Mouse (Mus musculus) midbrain, embryonic 10.5 days (tissue): ENCODE measurements around the gene Oas1d. TPM values are rescaled to one million over a fixed set of nuclear protein-coding genes. Genes with fewer than 3 reads are reported as not detected.
"Not testable (repeated sequence)": the region's sequence is repeated elsewhere in the genome, so short reads cannot be mapped to it uniquely, and the experiment has no call there.

Experiments used
- DNase-seq: peaks from one replicate; pipeline ENCODE4 v3.0.0-alpha.2; 2017; ENCODE audit warnings: low spot score
- H3K27ac ChIP-seq: fragments of 300-500 bp; sonication (generic); replicated peaks from 2 replicates; pipeline ENCODE4 v1.5.1; 2016; ENCODE audit warnings: mild to moderate bottlenecking
- H3K27me3 ChIP-seq: fragments of 300-500 bp; sonication (generic); 2 replicates; pipeline ENCODE4 v1.6.1; 2016; ENCODE audit warnings: low read depth, mild to moderate bottlenecking; ENCODE audit not compliant: poor library complexity, severe bottlenecking
- H3K36me3 ChIP-seq: fragments of 300-500 bp; sonication (generic); 2 replicates; pipeline ENCODE4 v1.6.1; 2016; ENCODE audit warnings: mild to moderate bottlenecking, moderate library complexity
- H3K4me1 ChIP-seq: fragments of 300-500 bp; sonication (generic); 2 replicates; pipeline ENCODE4 v1.6.1; 2016
- H3K4me3 ChIP-seq: fragments of 300-500 bp; sonication (generic); 2 replicates; pipeline ENCODE4 v1.5.1; 2016; ENCODE audit warnings: mild to moderate bottlenecking, moderate library complexity
- H3K9me3 ChIP-seq: fragments of 300-500 bp; sonication (generic); replicated peaks from 2 replicates; pipeline ENCODE4 v1.6.1; 2016; ENCODE audit warnings: mild to moderate bottlenecking
- WGBS: fragments of 180-500 bp; shearing (Covaris S2); methylation state at CpG from one replicate; pipeline ENCODE4 v1.1.7; 2016; 5-methylcytosine and 5-hydroxymethylcytosine counted together
- polyA plus RNA-seq: library from polyadenylated mRNA; unstranded; fragments of >200 nt; fragmentation: Nextera tagmentation; extraction: Ambion mirVana; gene quantifications from 2 replicates; pipeline ENCODE4 v1.2.1, GENCODE M21; 2016

The Oas1d gene
- polyA plus RNA-seq, 1 experiment from 2014 or later, result not detected

DNA sequence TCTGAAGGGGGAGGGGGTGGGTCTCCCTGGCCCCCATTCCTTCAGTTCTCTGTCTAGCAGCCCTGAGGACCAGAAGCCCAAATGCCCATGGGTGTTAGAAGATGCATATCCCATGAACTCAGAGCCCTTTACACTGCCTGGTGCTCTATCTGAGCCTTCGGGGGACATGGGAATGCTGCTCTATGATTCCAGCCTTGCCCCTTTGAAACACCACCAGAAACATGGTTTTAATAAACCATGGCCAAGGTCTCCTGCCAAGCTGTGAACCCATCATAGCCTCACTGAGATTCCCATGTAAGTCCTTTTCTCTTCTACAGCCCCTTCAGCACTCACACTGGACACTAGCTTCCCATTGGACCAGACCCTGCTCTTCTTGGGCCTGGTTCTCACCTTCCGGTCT, 24.3 kb upstream of the Oas1d start:
- H3K4me1 ChIP-seq, result no peaks in the 10 kb centered on the region
- no peaks in the 10 kb centered on the region for H3K27me3 ChIP-seq
- H3K4me3 ChIP-seq, result no peak overlapping the region
- H3K9me3 ChIP-seq, result no peaks in the 10 kb centered on the region
- no peaks in the 10 kb centered on the region for H3K36me3 ChIP-seq
- 87% methylated on average over 2 of the region's 2 CpGs for WGBS
- H3K27ac ChIP-seq, result no peak overlapping the region
- DNase-seq, result no peak

- WGBS, result 61% methylated on average over 3 of the region's 3 CpGs
- Histone ChIP-seq H3K27ac (no peak overlapping the region), H3K4me1 (no peaks in the 10 kb centered on the region), H3K9me3 (no peaks in the 10 kb centered on the region), H3K36me3 (no peaks in the 10 kb centered on the region), H3K4me3 (no peak overlapping the region), H3K27me3 (no peaks in the 10 kb centered on the region)
- no peak for DNase-seq
Observed at GRCm38 (mm10) chr5:120890991-120891390, 23.3 kb upstream of the Oas1d start.

- H3K4me1 ChIP-seq, H3K4me3 ChIP-seq, H3K27ac ChIP-seq, DNase-seq, H3K27me3 ChIP-seq, H3K36me3 ChIP-seq, H3K9me3 ChIP-seq: not testable (repeated sequence)
- WGBS, result 82% methylated on average over 2 of the region's 2 CpGs
Observed at GRCm38 (mm10) chr5:120891566-120892242, 22.6 kb upstream of the Oas1d start.

DNA sequence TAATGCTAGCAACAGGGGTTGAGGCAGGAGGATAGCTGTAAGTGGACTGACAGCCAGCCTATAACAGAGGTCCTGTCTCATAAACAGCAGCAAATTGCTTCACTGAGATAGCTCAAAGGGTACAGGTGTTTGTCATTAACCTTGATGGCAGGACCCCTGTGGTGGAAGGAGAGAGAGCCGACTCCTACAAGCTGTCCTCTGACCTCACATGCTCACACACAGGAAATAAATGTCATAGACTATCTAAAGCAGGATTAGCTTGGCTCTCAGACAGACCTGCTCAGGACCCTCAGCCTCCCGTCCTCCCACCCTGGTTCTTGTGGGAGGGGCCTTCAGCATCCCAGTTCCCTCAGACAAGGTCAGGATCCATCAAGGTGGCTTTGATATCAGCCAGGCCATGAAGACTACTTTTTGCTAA, 22.1 kb upstream of the Oas1d start:
- Histone ChIP-seq H3K36me3 (no peaks in the 10 kb centered on the region), H3K4me3 (no peak overlapping the region), H3K27me3 (no peaks in the 10 kb centered on the region), H3K4me1 (no peaks in the 10 kb centered on the region), H3K9me3 (no peaks in the 10 kb centered on the region), H3K27ac (no peak overlapping the region)
- WGBS, result 79% methylated on average over 2 of the region's 2 CpGs
- no peak for DNase-seq

DNA sequence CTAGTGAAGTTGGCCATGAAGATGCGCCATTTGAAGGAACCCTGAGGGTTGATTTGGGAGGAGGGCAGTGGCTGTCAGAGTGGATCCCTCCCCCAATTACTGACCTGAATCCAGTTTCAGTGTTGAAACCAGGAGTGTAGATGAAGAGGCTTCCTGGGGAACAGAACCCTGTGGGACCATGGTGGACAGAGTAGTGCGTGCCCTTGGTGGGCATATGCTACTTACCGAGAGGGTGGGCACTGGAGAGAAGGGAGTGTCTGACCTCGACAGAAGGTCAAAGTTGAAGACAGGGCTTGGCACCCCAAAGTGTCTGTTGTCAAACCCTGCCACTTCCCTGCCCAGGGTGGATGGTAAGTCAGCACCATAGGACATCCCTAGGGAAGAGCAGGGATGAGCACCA, 20.5 kb upstream of the Oas1d start:
- not testable (repeated sequence) for H3K36me3 ChIP-seq, H3K9me3 ChIP-seq, H3K27ac ChIP-seq, H3K4me1 ChIP-seq, H3K27me3 ChIP-seq, H3K4me3 ChIP-seq, DNase-seq
- WGBS, result 92% methylated on average over 4 of the region's 4 CpGs

DNA sequence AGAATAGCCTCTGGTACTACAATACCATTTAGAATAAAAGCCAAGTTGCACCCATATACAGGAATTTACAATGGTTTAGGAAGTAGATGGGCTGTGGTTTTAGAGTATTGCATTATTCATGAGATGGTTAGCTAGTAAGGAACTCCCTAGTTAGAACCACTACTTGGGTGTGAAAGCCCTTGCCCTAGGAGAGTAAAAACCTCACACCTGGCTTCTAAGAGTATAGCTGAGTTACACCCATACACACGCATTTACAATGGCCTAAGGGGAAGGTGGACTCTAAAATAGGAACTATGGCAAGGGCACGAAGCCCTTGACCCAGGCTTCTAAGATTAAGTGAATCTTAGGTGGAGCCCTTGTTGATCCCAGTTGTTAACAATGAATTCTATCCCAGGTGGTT, 19.6 kb upstream of the Oas1d start:
- H3K4me1 ChIP-seq, H3K4me3 ChIP-seq, H3K27me3 ChIP-seq, H3K36me3 ChIP-seq, H3K9me3 ChIP-seq, DNase-seq, H3K27ac ChIP-seq: not testable (repeated sequence)
- WGBS, result 84% methylated on average over 2 of the region's 2 CpGs

- WGBS, result 93% methylated on average over 11 of the region's 11 CpGs
- H3K9me3 ChIP-seq, result no peaks in the 10 kb centered on the region
- no peaks in the 10 kb centered on the region for H3K4me1 ChIP-seq
- no peaks in the 10 kb centered on the region for H3K27me3 ChIP-seq
- H3K4me3 ChIP-seq, result no peak overlapping the region
- no peaks in the 10 kb centered on the region for H3K36me3 ChIP-seq
- H3K27ac ChIP-seq, result no peak overlapping the region
- DNase-seq, result no peak
Observed at GRCm38 (mm10) chr5:120895231-120895900, 19.0 kb upstream of the Oas1d start.

DNA sequence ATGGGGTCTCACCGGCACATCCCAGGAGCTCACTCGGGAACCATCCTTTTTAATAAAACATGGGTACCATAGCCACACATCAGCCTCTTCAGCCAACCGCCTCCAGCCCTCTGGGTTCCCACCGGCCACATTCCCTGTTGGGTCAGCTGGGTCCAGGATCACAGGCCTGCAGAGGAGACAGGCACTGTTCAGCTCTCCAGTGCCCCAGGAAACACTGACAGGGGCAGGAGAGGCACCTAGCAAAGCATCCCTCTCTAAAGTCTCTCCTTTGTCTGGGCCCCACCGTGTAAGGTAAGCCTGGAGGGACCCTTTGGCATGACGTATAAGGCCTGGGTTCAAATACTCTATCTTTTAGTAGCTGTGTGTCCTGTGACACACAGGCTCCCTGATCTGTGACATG, 16.0 kb upstream of the Oas1d start:
- Histone ChIP-seq H3K4me1 (no peaks in the 10 kb centered on the region), H3K4me3 (no peak overlapping the region), H3K9me3 (no peaks in the 10 kb centered on the region; the same call in 1 of the 2 replicates), H3K27ac (no peak overlapping the region), H3K36me3 (no peaks in the 10 kb centered on the region), H3K27me3 (no peaks in the 10 kb centered on the region)
- no peak for DNase-seq
- WGBS, result 85% methylated on average over 6 of the region's 6 CpGs

DNA sequence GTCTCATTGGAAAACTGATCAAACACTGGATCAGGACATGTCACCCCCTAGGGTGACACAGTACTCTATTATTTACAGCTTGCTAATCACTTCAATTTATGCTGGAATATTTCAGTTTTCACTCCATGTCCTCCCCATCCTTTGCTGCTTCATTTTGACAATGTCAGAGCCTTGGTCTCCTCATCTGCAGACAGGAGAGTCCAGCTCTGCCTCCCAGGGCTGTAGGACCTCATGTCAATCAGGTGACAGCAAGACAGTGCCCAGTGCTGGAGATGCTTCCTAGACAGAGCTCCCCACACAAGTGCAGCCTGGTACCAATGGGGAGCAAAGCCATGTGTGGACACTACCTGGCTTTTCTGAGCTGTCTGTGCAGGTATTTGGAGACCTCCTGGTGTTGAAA, 15.6 kb upstream of the Oas1d start:
- Histone ChIP-seq H3K9me3 (no peaks in the 10 kb centered on the region; the same call in 1 of the 2 replicates), H3K27me3 (no peaks in the 10 kb centered on the region), H3K27ac (no peak overlapping the region), H3K4me1 (no peaks in the 10 kb centered on the region), H3K36me3 (no peaks in the 10 kb centered on the region), H3K4me3 (no peak overlapping the region)
- no peak for DNase-seq

DNA sequence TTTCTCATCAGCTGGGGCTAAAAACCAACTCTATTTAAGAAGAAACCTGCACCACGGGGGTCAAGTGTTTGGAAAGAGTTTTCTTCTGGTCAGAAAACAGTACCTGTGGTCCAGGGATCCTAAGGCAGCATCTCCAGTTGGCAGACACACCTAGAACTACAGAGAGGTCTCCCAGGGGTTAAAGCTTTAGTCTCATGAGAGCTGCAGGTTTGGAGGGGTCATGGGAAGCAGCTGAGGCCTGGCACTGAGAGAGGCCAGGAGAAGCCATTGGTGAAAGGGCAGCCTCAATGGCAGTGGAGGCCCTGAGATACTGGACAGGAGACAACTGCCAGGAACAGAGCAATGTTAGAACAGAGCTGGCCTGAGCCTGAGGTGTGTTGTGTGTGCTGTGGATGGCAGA, 13.7 kb upstream of the Oas1d start:
- H3K4me3 ChIP-seq, result no peak overlapping the region
- H3K4me1 ChIP-seq, result no peaks in the 10 kb centered on the region
- no peak overlapping the region for H3K27ac ChIP-seq
- no peaks in the 10 kb centered on the region for H3K36me3 ChIP-seq
- H3K9me3 ChIP-seq, result no peaks in the 10 kb centered on the region; the same call in 1 of the 2 replicates
- WGBS, result 75% methylated on average over 1 of the region's 1 CpGs
- H3K27me3 ChIP-seq, result no peaks in the 10 kb centered on the region
- DNase-seq, result no peak

GRCm38 (mm10) chr5:120902056-120902455, 12.3 kb upstream of the Oas1d start:
- no peak overlapping the region for H3K4me3 ChIP-seq
- 94% methylated on average over 5 of the region's 5 CpGs for WGBS
- H3K27ac ChIP-seq, result no peak overlapping the region
- DNase-seq, result no peak
- no peaks in the 10 kb centered on the region for H3K27me3 ChIP-seq
- H3K9me3 ChIP-seq, result no peaks in the 10 kb centered on the region; the same call in 1 of the 2 replicates
- H3K4me1 ChIP-seq, result no peaks in the 10 kb centered on the region
- H3K36me3 ChIP-seq, result no peaks in the 10 kb centered on the region

DNA sequence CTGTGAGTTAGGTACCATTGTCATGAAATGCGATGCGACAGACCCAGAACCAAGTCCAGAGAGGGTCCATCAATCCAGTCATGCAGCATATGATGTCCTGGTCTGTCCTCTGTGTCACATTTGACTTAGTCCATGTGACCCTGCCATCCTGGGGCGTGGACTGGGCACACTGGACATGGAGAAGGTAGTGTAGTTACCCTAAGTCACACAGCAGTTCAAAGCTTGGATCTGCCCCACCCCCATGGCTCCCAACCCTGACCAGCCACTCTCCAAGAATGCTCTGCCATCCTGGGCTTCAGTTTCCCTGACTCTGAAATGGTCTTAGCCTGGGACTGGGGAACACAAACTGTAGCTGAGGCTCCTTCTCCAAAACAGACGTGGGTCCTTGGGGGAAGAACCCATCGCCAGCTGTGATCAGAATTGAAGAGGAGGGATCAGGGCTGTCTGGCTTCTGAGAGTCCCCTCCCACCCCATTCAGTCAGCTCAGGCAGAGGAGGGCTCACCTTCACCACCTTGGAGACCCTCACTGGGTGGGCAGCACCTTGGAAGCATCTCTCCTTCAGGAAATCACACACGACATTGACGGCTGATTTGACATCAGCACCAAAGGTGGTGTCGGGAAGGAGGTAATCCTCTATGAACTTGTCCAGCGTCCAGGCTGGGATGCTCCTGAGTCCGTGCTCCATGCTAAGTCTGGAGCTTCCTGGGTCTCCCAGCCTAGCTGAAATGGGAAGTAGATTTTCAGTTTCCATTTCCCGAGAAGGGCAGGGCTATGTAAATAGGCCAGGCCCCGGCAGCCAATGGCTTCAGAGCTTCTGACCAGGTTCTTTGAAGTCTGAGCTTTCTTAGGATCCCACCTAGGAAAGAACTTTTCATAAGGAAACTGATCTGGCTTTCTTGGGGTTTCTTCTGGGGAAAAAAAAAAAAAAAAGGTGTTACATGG, 7.3 kb upstream of the Oas1d start, which contains the start of gene Oas1a:
TSS of gene Oas1a (minus strand) at position 731 of the 943 bp plus-strand sequence.
- 40% methylated on average over 9 of the region's 12 CpGs for WGBS
- not testable (repeated sequence) for H3K4me1 ChIP-seq, H3K27me3 ChIP-seq, H3K9me3 ChIP-seq, H3K36me3 ChIP-seq, H3K27ac ChIP-seq, DNase-seq, H3K4me3 ChIP-seq
